Mouse (Mus musculus) CH12.LX (cell line): Measurements from ENCODE around the gene Eepd1. TPM values are rescaled to one million over a fixed set of nuclear protein-coding genes. Genes with fewer than 3 reads are reported as not detected.

Source experiments
- DNase-seq: peaks from one replicate; pipeline ENCODE4 v3.0.0-alpha.2; 2013; ENCODE audit errors: extremely low read depth
- H3K27ac ChIP-seq: 2 replicates; pipeline ENCODE4 v1.5.1; 2012; ENCODE audit warnings: low read depth, mild to moderate bottlenecking, control low read depth, moderate library complexity; ENCODE audit not compliant: insufficient read depth
- H3K27me3 ChIP-seq: replicated peaks from 2 replicates; pipeline ENCODE3; 2012; ENCODE audit warnings: inconsistent platforms
- H3K36me3 ChIP-seq, 2 experiments: replicated peaks in 1 of 2; 2 replicates each; pipeline versions ENCODE3 to v1.6.1; 2012; ENCODE audit warnings: inconsistent platforms in 1 of 2, low read length in 1 of 2, mild to moderate bottlenecking in 1 of 2, mixed read lengths in 1 of 2, moderate library complexity in 1 of 2; ENCODE audit not compliant: control insufficient read depth in 1 of 2, insufficient read depth in 1 of 2
- H3K4me1 ChIP-seq, 2 experiments: 2 replicates each; pipeline ENCODE4 v1.6.1; 2012; ENCODE audit warnings: inconsistent platforms in 1 of 2, moderate library complexity in 1 of 2; ENCODE audit not compliant: insufficient read depth in 2 of 2, control insufficient read depth in 1 of 2
- H3K4me2 ChIP-seq: 2 replicates; pipeline ENCODE4 v1.6.1; 2012; ENCODE audit warnings: low read depth, mild to moderate bottlenecking, control low read depth; ENCODE audit not compliant: poor library complexity, insufficient read depth, severe bottlenecking
- H3K4me3 ChIP-seq, 3 experiments: fragments of 150-350 bp in 1 of 3; sonication (generic) in 1 of 3; replicated peaks in 1 of 3; 2 replicates each; pipeline versions ENCODE3 to v1.5.1; 2011 to 2012; ENCODE audit warnings: low read depth in 2 of 3, low read length in 2 of 3, mild to moderate bottlenecking in 2 of 3, moderate library complexity in 2 of 3, control low read depth in 1 of 3, improper control_type of control experiment in 1 of 3, inconsistent platforms in 1 of 3, mixed read lengths in 1 of 3; ENCODE audit not compliant: poor library complexity in 1 of 3
- H3K79me2 ChIP-seq: replicated peaks from 2 replicates; pipeline ENCODE4 v1.6.1; 2012; ENCODE audit warnings: mild to moderate bottlenecking, moderate library complexity; ENCODE audit not compliant: control insufficient read depth, poor library complexity, insufficient read depth, severe bottlenecking; ENCODE audit errors: extremely low read depth
- H3K9ac ChIP-seq: 2 replicates; pipeline ENCODE4 v1.6.1; 2012; ENCODE audit warnings: low read depth, mild to moderate bottlenecking, control low read depth, moderate library complexity; ENCODE audit not compliant: insufficient read depth
- H3K9me3 ChIP-seq: replicated peaks from 2 replicates; pipeline ENCODE3; 2012; ENCODE audit warnings: low read length, inconsistent platforms, mixed read lengths
- CHD2 ChIP-seq: IDR thresholded peaks from 2 replicates; pipeline ENCODE4 v1.6.1; 2011; ENCODE audit warnings: low read length, improper control_type of control experiment
- CTCF ChIP-seq, 2 experiments: IDR thresholded peaks in 1 of 2; conservative IDR thresholded peaks in 1 of 2; 2 replicates each; pipeline ENCODE4 v1.5.1; 2011 to 2012; ENCODE audit warnings: low read depth in 2 of 2, low read length in 2 of 2, improper control_type of control experiment in 1 of 2, inconsistent platforms in 1 of 2, mild to moderate bottlenecking in 1 of 2, moderate library complexity in 1 of 2
- GABPA ChIP-seq: IDR thresholded peaks from 2 replicates; pipeline ENCODE4 v1.6.1; 2012; ENCODE audit warnings: low read depth, low read length, improper control_type of control experiment, inconsistent platforms; ENCODE audit not compliant: insufficient replicate concordance
- IRF4 ChIP-seq: IDR thresholded peaks from 2 replicates; pipeline ENCODE4 v1.6.1; 2014; ENCODE audit warnings: low read depth, mild to moderate bottlenecking, inconsistent platforms, low read length, improper control_type of control experiment
- JUND ChIP-seq: conservative IDR thresholded peaks from 2 replicates; pipeline ENCODE4 v1.6.1; 2011; ENCODE audit warnings: low read depth, low read length, improper control_type of control experiment
- MAFK ChIP-seq: IDR thresholded peaks from 2 replicates; pipeline ENCODE4 v1.6.1; 2011; ENCODE audit warnings: low read length, improper control_type of control experiment; ENCODE audit not compliant: insufficient replicate concordance
- MXI1 ChIP-seq: IDR thresholded peaks from 2 replicates; pipeline ENCODE4 v1.6.1; 2011; ENCODE audit warnings: mild to moderate bottlenecking, low read depth, low read length, improper control_type of control experiment
- MYC ChIP-seq: IDR thresholded peaks from 2 replicates; pipeline ENCODE4 v1.6.1; 2011; ENCODE audit warnings: low read depth, mild to moderate bottlenecking, improper control_type of control experiment, low read length
- NELFE ChIP-seq: IDR thresholded peaks from 2 replicates; pipeline ENCODE4 v1.6.1; 2011; ENCODE audit warnings: low read depth, low read length, improper control_type of control experiment
- NRF1 ChIP-seq: IDR thresholded peaks from 2 replicates; pipeline ENCODE4 v1.6.1; 2014; ENCODE audit warnings: low read depth, mild to moderate bottlenecking, inconsistent platforms, low read length, improper control_type of control experiment, moderate library complexity
- PAX5 ChIP-seq: IDR thresholded peaks from 2 replicates; pipeline ENCODE4 v1.6.1; 2012; ENCODE audit warnings: low read length, inconsistent platforms, mixed read lengths
- POLR2AphosphoS2 ChIP-seq: IDR thresholded peaks from 2 replicates; pipeline ENCODE4 v1.6.1; 2011; ENCODE audit warnings: low read depth, low read length, improper control_type of control experiment
- RCOR1 ChIP-seq: conservative IDR thresholded peaks from 2 replicates; pipeline ENCODE4 v1.6.1; 2012; ENCODE audit warnings: low read depth, mild to moderate bottlenecking, inconsistent platforms, low read length, improper control_type of control experiment
- SMC3 ChIP-seq: IDR thresholded peaks from 2 replicates; pipeline ENCODE4 v1.6.1; 2011; ENCODE audit warnings: low read depth, low read length, improper control_type of control experiment
- TCF12 ChIP-seq: IDR thresholded peaks from 2 replicates; pipeline ENCODE4 v1.6.1; 2014; ENCODE audit warnings: low read depth, mild to moderate bottlenecking, inconsistent platforms, low read length, improper control_type of control experiment
- ZNF384 ChIP-seq: IDR thresholded peaks from 2 replicates; pipeline ENCODE4 v1.6.1; 2012; ENCODE audit warnings: low read depth, low read length, improper control_type of control experiment, inconsistent platforms
- dilution Hi-C: fragments of 300-500 bp; cut with MboI; formaldehyde crosslinking; loops from 2 replicates; pipeline ENCODE4 v1.14.3; 2020; ENCODE audit warnings: low sequenced_read_pairs; ENCODE audit not compliant: extremely low pct_unique_long_range_greater_than_20kb, extremely low pct_ligation_motif_present
- in situ Hi-C: fragments of 300-500 bp; cut with MboI; formaldehyde crosslinking; loops from 3 replicates; pipeline ENCODE4 v1.14.3; 2019; ENCODE audit warnings: low sequenced_read_pairs, low pct_ligation_motif_present, low pct_unique_long_range_greater_than_20kb, mixed read lengths
- polyA plus RNA-seq: library from polyadenylated mRNA; unstranded; fragments of >175 nt; gene quantifications from 2 replicates; pipeline ENCODE4 v1.2.1, GENCODE M21; 2012; ENCODE audit warnings: low read depth; ENCODE audit not compliant: insufficient read length
- total RNA-seq, 2 experiments: library from RNA; depleted of rRNA; stranded (reverse); fragments of 300-350 nt in 1 of 2; fragments of >200 nt in 1 of 2; gene quantifications; 2 replicates each; pipeline ENCODE4 v1.2.3; 2012 to 2014

Gene Eepd1
- total and polyA plus RNA-seq, 3 experiments = 1.3 to 2.5 (median 2.2) TPM

GRCm38 (mm10) chr9:25480676-25481075 is 671 bp upstream of the Eepd1 start:
- Histone ChIP-seq H3K9me3 (no peaks in the 10 kb centered on the region), H3K4me1 (peaks cover 4 to 29% of the 10 kb centered on the region in 2 experiments; a peak in 2 of 4 replicates), H3K4me3 (no peak overlapping the region), H3K27ac (no peak overlapping the region), H3K79me2 (no peaks in the 10 kb centered on the region), H3K9ac (no peak overlapping the region), H3K36me3 (no peaks in the 10 kb centered on the region), H3K4me2 (no peak overlapping the region; the same call in 1 of the 2 replicates), H3K27me3 (no peaks in the 10 kb centered on the region)
- TF ChIP-seq SMC3 = no peak
- no peak for TF ChIP-seq POLR2AphosphoS2
- no peak for TF ChIP-seq TCF12
- TF ChIP-seq ZNF384 = no peak
- TF ChIP-seq MYC = no peak
- TF ChIP-seq JUND = no peak
- TF ChIP-seq PAX5 = no peak
- TF ChIP-seq IRF4 = no peak
- TF ChIP-seq NRF1 = no peak
- TF ChIP-seq MXI1 = no peak
- TF ChIP-seq RCOR1 = no peak
- TF ChIP-seq CTCF (conservative IDR thresholded peaks at IDR 0.05 in 1 of 2, IDR thresholded peaks at IDR 0.05 in 1 of 2; ENCODE audit: low read depth in 2 of 2, low read length in 2 of 2) = no peak
- no peak for TF ChIP-seq NELFE
- no peak for TF ChIP-seq MAFK
- no peak for TF ChIP-seq CHD2
- no peak for TF ChIP-seq GABPA
- dilution Hi-C loops = no loop called here
- DNase-seq = no peak
- in situ Hi-C loops = loop anchor here (10.0 kb wide), 1 partner anchor 104 kb away; no protein-coding TSS in a partner anchor

GRCm38 (mm10) chr9:25482322-25482998 is 1.1 kb downstream of the Eepd1 start:
- no peak for TF ChIP-seq CTCF (conservative IDR thresholded peaks at IDR 0.05 in 1 of 2, IDR thresholded peaks at IDR 0.05 in 1 of 2; ENCODE audit: low read depth in 2 of 2, low read length in 2 of 2)
- TF ChIP-seq IRF4 = no peak
- TF ChIP-seq, all 38 proteins: peak for 0
- H3K79me2 ChIP-seq = no peaks in the 10 kb centered on the region
- dilution Hi-C loops (no loop called here), in situ Hi-C loops (loop anchor here (10.0 kb wide), 1 partner anchor 102 kb away; no protein-coding TSS in a partner anchor)
- no peaks in the 10 kb centered on the region for H3K27me3 ChIP-seq
- no peaks in the 10 kb centered on the region for H3K36me3 ChIP-seq
- peak overlapping the region in 1 of 3 experiments; percentile 16 for H3K4me3 ChIP-seq
- no peak for DNase-seq
- H3K27ac ChIP-seq = no peak overlapping the region
- no peaks in the 10 kb centered on the region for H3K9me3 ChIP-seq
- H3K4me1 ChIP-seq = peaks cover 6 to 43% of the 10 kb centered on the region in 2 experiments; a peak in 3 of 4 replicates
- no peak overlapping the region for H3K9ac ChIP-seq
- H3K4me2 ChIP-seq = peak overlapping the region; percentile 87; the same call in 1 of the 2 replicates
